Mouse (Mus musculus) thymus, adult 2 months (tissue): ENCODE data around the gene Kif1b.

Experiments
- CTCF ChIP-seq: fragments of 200-500 bp; IDR thresholded peaks from 2 replicates; pipeline ENCODE4 v1.5.1; 2012; ENCODE audit warnings: mild to moderate bottlenecking, control low read depth, low read length, moderate library complexity, borderline replicate concordance; ENCODE audit not compliant: control insufficient read depth, poor library complexity, insufficient read depth; ENCODE audit errors: extremely low read depth
- POLR2A ChIP-seq: fragments of 200-500 bp; IDR thresholded peaks from 2 replicates; pipeline ENCODE4 v1.6.1; 2012; ENCODE audit warnings: mild to moderate bottlenecking, low read length, control low read depth, moderate library complexity; ENCODE audit not compliant: control insufficient read depth, poor library complexity, insufficient read depth; ENCODE audit errors: extremely low read depth

DNA sequence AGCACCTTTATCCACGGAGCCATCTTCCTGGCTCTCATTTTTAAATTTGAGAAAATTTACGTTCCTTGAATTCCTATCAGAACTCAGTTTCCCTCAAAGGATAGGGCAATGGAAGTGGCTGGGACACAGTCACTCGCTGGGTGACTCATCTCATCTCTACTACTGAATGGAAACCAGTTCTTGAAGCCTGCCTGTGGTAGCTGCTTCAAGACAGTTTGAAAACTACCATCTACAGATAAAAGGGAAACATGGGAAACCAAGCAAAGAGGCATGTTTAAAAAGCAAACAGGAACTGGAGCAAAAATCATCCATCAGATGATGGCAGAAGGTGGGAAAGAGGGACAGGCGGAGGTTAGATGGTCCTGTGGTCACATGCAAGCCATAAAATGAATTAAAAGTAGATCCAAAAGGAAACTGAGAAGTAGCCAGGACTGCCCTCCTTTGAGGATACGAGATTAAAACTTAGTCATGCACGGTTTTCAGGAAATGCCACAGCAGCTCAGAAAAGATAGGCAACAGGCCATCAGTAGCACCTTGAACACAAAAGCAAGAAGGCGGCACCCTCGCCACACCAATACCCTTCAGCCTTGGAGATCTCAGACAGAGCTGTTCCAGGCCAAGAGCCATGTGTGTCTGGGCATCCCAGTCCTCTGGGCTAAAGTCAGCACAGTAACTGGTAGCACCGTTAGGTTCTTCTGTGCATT is 48.0 kb downstream of the Kif1b start:
- no peak for TF ChIP-seq POLR2A
- TF ChIP-seq CTCF = no peak
